Mouse (Mus musculus) heart, adult 2 months (tissue): ENCODE data around the gene Cpt1b.

Source experiments
- CTCF ChIP-seq: fragments of 200-600 bp; IDR thresholded peaks from 2 replicates; pipeline ENCODE4 v1.8.1; 2022; ENCODE audit warnings: antibody characterized with exemption, mild to moderate bottlenecking, moderate library complexity
- EP300 ChIP-seq: fragments of 200-500 bp; IDR thresholded peaks from 2 replicates; pipeline ENCODE4 v1.6.1; 2011; ENCODE audit warnings: low read depth, low read length, control low read depth; ENCODE audit not compliant: insufficient read depth

- no peak for TF ChIP-seq CTCF
- TF ChIP-seq EP300: no peak
These were observed 2.6 kb upstream of the Cpt1b start for GRCm38 (mm10) chr15:89428136-89428790.
